Mouse (Mus musculus): Measurements from ENCODE around the gene Ldhc. TPM values are rescaled to one million over a fixed set of nuclear protein-coding genes. Genes with fewer than 3 reads are reported as not detected.
A peak's percentile ranks its signal among the peaks of the same experiment; 100 is the strongest.

Ldhc gene
- polyA plus RNA-seq, 1 experiment: 0.42 TPM

DNA sequence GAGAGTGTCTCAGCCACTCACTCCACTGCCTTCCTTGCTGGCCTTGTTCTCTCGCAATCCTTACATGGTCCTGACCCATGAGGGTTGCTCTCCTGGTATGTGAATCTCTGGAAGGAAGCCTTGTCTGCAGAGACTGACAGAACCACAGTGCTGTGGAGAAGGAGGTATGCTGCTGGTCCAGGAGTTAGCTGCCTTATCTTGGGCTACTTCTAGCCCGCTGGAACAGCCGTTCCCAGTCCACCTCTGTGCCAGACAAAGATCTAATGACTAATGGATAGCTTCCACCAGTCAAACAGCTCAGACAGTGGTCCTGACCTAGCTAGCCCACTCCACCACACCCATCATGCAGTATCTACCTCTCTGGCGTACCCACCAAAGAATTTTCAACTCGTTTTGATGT, 24.6 kb upstream of the Ldhc start:
- H3K27ac ChIP-seq (ENCODE audit: insufficient read depth, low read depth, low read length): no peak overlapping the region
- DNase-seq: no peak
- no peaks in the 10 kb centered on the region for H3K36me3 ChIP-seq (ENCODE audit: control insufficient read depth, insufficient read depth, low read length)
- peaks cover 36% of the 10 kb centered on the region for H3K4me1 ChIP-seq (ENCODE audit: control insufficient read depth, insufficient read depth, low read length)
- no peaks in the 10 kb centered on the region for H3K27me3 ChIP-seq (replicated peaks; ENCODE audit: control insufficient read depth, insufficient read depth, low read length)
- no peak overlapping the region for H3K4me3 ChIP-seq (ENCODE audit: insufficient read depth, low read depth, low read length)
- TF ChIP-seq POLR2A (IDR thresholded peaks at IDR 0.05; ENCODE audit: low read depth, low read length): no peak
- TF ChIP-seq CTCF (conservative IDR thresholded peaks at IDR 0.05; ENCODE audit: insufficient read depth, insufficient read length, low read depth, low read length): no peak
- 92% methylated on average over 5 of the region's 5 CpGs for WGBS

DNA sequence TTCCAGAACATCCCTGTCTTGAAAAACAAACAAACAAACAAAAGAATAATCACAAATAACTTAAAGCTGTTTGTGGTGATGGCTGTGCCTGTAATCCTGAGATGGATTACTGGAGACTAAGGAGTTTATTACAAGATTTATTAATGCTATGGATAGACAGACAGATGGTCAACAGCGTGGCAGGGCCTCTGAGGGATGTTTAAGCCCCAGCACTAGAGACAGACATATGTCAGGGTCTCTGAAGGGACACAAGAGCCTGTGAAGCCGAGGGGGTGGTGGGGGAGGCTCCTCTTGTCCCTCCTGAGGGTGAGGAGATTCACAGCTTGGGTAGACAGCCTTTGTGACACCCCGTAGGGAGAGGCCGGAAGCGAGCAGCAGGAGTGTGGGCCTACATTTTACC, 23.9 kb upstream of the Ldhc start:
- TF ChIP-seq POLR2A (IDR thresholded peaks at IDR 0.05; ENCODE audit: low read depth, low read length) (no peak), CTCF (conservative IDR thresholded peaks at IDR 0.05; ENCODE audit: insufficient read depth, insufficient read length, low read depth, low read length) (no peak)
- Histone ChIP-seq H3K4me3 (ENCODE audit: insufficient read depth, low read depth, low read length) (no peak overlapping the region), H3K4me1 (ENCODE audit: control insufficient read depth, insufficient read depth, low read length) (peaks cover 36% of the 10 kb centered on the region), H3K27ac (ENCODE audit: insufficient read depth, low read depth, low read length) (0 out of 2 replicates have a peak overlapping the region, but pooled peaks have one; percentile 43), H3K27me3 (replicated peaks; ENCODE audit: control insufficient read depth, insufficient read depth, low read length) (no peaks in the 10 kb centered on the region), H3K36me3 (ENCODE audit: control insufficient read depth, insufficient read depth, low read length) (no peaks in the 10 kb centered on the region)
- 76% methylated on average over 5 of the region's 5 CpGs for WGBS
- no peak for DNase-seq

DNA sequence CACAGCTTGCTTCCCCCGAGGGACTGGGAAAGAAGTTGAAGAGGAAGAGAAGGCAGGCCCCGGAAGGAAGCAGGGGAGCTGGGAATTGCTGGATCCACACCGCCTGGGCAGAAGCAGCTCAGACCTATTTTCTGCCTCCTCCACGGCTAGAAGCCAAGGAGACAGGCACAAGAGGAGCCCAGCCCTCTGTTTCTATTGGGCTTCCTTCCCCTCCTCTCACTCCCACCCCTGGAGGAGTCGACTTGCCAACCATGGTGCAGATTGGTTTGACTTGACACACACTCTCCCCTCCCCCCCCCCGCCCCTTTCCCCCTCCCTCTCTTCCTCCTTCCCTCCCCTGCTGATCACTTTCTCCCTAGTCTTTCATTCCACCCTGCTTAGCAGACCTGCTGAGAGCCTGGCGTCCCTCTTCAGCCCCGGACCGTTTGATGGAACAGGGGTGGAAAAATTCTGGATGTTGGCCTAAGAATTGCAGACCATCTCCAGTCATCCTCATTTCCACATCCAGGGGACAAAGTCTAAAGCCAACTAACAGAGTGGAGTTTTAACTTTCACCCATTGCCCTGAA, 22.8 kb upstream of the Ldhc start:
- no peak for TF ChIP-seq CTCF (conservative IDR thresholded peaks at IDR 0.05; ENCODE audit: insufficient read depth, insufficient read length, low read depth, low read length)
- TF ChIP-seq POLR2A (IDR thresholded peaks at IDR 0.05; ENCODE audit: low read depth, low read length): peak; percentile 69
- 3% methylated on average over 9 of the region's 9 CpGs for WGBS
- peak overlapping the region; percentile 22 for H3K4me3 ChIP-seq (ENCODE audit: insufficient read depth, low read depth, low read length)
- H3K27me3 ChIP-seq (replicated peaks; ENCODE audit: control insufficient read depth, insufficient read depth, low read length): no peaks in the 10 kb centered on the region
- no peaks in the 10 kb centered on the region for H3K36me3 ChIP-seq (ENCODE audit: control insufficient read depth, insufficient read depth, low read length)
- peak; percentile 84 for DNase-seq
- peaks cover 36% of the 10 kb centered on the region for H3K4me1 ChIP-seq (ENCODE audit: control insufficient read depth, insufficient read depth, low read length)
- peak overlapping the region; percentile 99 for H3K27ac ChIP-seq (ENCODE audit: insufficient read depth, low read depth, low read length)

DNA sequence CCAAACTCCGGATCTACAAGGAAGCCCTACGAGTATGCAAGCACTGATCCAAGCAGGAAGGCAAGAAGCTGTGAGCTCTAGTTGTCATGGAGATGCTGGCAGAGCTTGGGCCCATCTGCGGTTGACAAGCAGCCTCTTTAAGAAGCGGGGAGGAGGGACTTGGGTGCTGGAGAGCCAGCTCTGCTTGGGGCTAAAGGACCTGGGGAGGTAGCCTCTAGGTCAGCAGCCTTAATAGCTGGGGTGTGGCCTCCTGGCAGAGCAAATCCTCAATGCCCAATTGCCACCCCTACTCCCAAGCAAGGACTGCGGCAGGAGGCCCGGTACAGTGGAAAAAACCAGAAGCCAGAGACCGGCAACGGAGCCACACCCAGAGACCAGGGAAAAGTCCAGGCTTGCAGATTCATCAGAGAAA, 22.1 kb upstream of the Ldhc start:
- H3K27ac ChIP-seq (ENCODE audit: insufficient read depth, low read depth, low read length): peak overlapping the region; percentile 99
- WGBS: under 1% methylated on average over 8 of the region's 8 CpGs
- TF ChIP-seq CTCF (conservative IDR thresholded peaks at IDR 0.05; ENCODE audit: insufficient read depth, insufficient read length, low read depth, low read length) (no peak), POLR2A (IDR thresholded peaks at IDR 0.05; ENCODE audit: low read depth, low read length) (peak; percentile 42)
- peaks cover 30% of the 10 kb centered on the region for H3K4me1 ChIP-seq (ENCODE audit: control insufficient read depth, insufficient read depth, low read length)
- no peaks in the 10 kb centered on the region for H3K36me3 ChIP-seq (ENCODE audit: control insufficient read depth, insufficient read depth, low read length)
- H3K27me3 ChIP-seq (replicated peaks; ENCODE audit: control insufficient read depth, insufficient read depth, low read length): no peaks in the 10 kb centered on the region
- H3K4me3 ChIP-seq (ENCODE audit: insufficient read depth, low read depth, low read length): peak overlapping the region; percentile 19; the same call in 1 of the 2 replicates
- peak; percentile 95 for DNase-seq

DNA sequence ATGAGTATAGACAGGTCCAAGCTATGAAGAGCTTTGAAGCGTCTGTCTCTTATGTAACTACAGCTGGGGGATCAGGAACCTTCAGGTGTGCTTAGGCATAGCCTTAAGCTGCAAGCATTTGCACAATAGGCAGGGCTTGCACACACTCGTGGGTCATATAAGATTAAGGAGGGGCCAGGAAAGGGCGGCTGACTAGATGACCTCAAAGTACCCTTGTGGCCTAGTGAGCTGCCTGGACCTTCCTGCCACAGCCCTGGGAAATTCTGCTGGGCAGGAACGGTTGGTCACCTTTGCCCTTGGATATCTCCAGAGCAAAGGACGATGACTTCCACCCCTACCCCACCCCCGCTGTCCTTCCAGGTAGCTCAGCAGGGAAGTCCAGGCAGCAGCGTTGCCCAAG, 21.6 kb upstream of the Ldhc start:
- H3K27me3 ChIP-seq (replicated peaks; ENCODE audit: control insufficient read depth, insufficient read depth, low read length): no peaks in the 10 kb centered on the region
- 16% methylated on average over 7 of the region's 7 CpGs for WGBS
- peak overlapping the region; percentile 99 for H3K27ac ChIP-seq (ENCODE audit: insufficient read depth, low read depth, low read length)
- no peaks in the 10 kb centered on the region for H3K36me3 ChIP-seq (ENCODE audit: control insufficient read depth, insufficient read depth, low read length)
- H3K4me1 ChIP-seq (ENCODE audit: control insufficient read depth, insufficient read depth, low read length): peaks cover 27% of the 10 kb centered on the region
- H3K4me3 ChIP-seq (ENCODE audit: insufficient read depth, low read depth, low read length): no peak overlapping the region
- DNase-seq: peak; percentile 90
- no peak for TF ChIP-seq POLR2A (IDR thresholded peaks at IDR 0.05; ENCODE audit: low read depth, low read length)
- TF ChIP-seq CTCF (conservative IDR thresholded peaks at IDR 0.05; ENCODE audit: insufficient read depth, insufficient read length, low read depth, low read length): no peak

DNA sequence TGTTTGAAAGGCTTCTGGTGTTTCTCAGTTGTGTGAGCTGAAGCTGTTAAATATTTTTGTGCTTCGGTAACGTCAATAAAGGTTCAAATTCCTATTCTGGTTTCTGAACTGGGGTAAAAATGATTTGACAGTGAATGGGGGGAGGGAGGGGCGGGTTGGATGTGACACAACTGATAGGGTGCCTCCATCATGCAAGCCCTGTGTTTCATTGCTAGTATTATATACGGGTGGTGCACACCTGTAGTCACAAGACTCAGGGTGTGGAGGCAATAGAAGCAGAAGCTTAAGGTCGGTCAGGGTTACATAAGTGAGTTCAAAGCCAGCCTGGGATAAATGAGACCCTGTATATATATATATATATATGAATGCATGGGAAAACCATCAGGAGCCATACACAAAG, 21.1 kb upstream of the Ldhc start:
- TF ChIP-seq CTCF (conservative IDR thresholded peaks at IDR 0.05; ENCODE audit: insufficient read depth, insufficient read length, low read depth, low read length) (no peak), POLR2A (IDR thresholded peaks at IDR 0.05; ENCODE audit: low read depth, low read length) (no peak)
- no peaks in the 10 kb centered on the region for H3K27me3 ChIP-seq (replicated peaks; ENCODE audit: control insufficient read depth, insufficient read depth, low read length)
- 65% methylated on average over 5 of the region's 5 CpGs for WGBS
- H3K36me3 ChIP-seq (ENCODE audit: control insufficient read depth, insufficient read depth, low read length): no peaks in the 10 kb centered on the region
- peaks cover 28% of the 10 kb centered on the region for H3K4me1 ChIP-seq (ENCODE audit: control insufficient read depth, insufficient read depth, low read length)
- DNase-seq: no peak
- no peak overlapping the region for H3K4me3 ChIP-seq (ENCODE audit: insufficient read depth, low read depth, low read length)
- peak overlapping the region; percentile 99 for H3K27ac ChIP-seq (ENCODE audit: insufficient read depth, low read depth, low read length)

DNA sequence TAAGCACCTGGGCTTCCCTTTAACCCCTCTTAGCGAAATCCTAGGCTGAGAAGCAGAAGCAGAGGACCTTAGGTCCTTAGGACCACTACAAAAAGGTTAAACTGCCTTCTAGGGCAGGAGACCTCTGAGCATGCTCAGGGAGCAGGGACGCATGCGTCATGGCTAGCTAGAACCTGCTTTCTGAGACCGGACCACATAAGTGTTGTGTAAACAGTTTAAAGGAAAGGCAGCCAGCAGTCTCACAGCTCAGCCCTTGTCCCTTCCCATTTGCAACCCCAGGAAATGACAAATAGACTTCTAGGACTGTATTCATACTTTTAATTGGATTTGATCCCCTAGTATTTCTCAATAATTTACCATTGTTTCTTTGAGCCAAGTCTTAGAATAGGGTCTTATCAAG, 20.7 kb upstream of the Ldhc start:
- Histone ChIP-seq H3K27ac (ENCODE audit: insufficient read depth, low read depth, low read length) (peak overlapping the region; percentile 99), H3K36me3 (ENCODE audit: control insufficient read depth, insufficient read depth, low read length) (no peaks in the 10 kb centered on the region), H3K27me3 (replicated peaks; ENCODE audit: control insufficient read depth, insufficient read depth, low read length) (no peaks in the 10 kb centered on the region), H3K4me3 (ENCODE audit: insufficient read depth, low read depth, low read length) (no peak overlapping the region), H3K4me1 (ENCODE audit: control insufficient read depth, insufficient read depth, low read length) (peaks cover 28% of the 10 kb centered on the region)
- TF ChIP-seq CTCF (conservative IDR thresholded peaks at IDR 0.05; ENCODE audit: insufficient read depth, insufficient read length, low read depth, low read length) (no peak), POLR2A (IDR thresholded peaks at IDR 0.05; ENCODE audit: low read depth, low read length) (no peak)
- DNase-seq: peak; percentile 43
- 52% methylated on average over 4 of the region's 4 CpGs for WGBS
